Mouse (Mus musculus) heart, embryonic 14.5 days (tissue): ENCODE measurements around the gene Traf3ip2. TPM values are rescaled to one million over a fixed set of nuclear protein-coding genes. Genes with fewer than 3 reads are reported as not detected.

ENCODE experiments used
- ATAC-seq: fragments of 200-750 bp; cut with Nextera tagmentation; 2 replicates; pipeline ENCODE4 v1.8.0; 2017; ENCODE audit warnings: low read depth, moderate TSS enrichment; ENCODE audit not compliant: insufficient number of reproducible peaks, insufficient read depth, low FRiP score
- H3K27ac ChIP-seq, 2 experiments: fragments of 200-500 bp in 1 of 2; fragments of 300-500 bp in 1 of 2; sonication (generic) in 1 of 2; replicated peaks in 1 of 2; 2 replicates each; pipeline ENCODE4 v1.5.1; 2012 to 2014; ENCODE audit warnings: low read depth in 2 of 2, low read length in 2 of 2, control low read depth in 1 of 2, mild to moderate bottlenecking in 1 of 2, mixed read lengths in 1 of 2; ENCODE audit not compliant: control insufficient read depth in 1 of 2, insufficient read depth in 1 of 2
- H3K27me3 ChIP-seq: fragments of 300-500 bp; sonication (generic); 2 replicates; pipeline ENCODE4 v1.6.1; 2014; ENCODE audit warnings: mild to moderate bottlenecking, low read length, control low read depth; ENCODE audit not compliant: control insufficient read depth, insufficient read depth
- H3K36me3 ChIP-seq: fragments of 300-500 bp; sonication (generic); 2 replicates; pipeline ENCODE4 v1.6.1; 2014; ENCODE audit warnings: mild to moderate bottlenecking, control low read depth, low read length, mixed read lengths; ENCODE audit not compliant: control insufficient read depth, insufficient read depth
- H3K4me1 ChIP-seq, 2 experiments: fragments of 200-500 bp in 1 of 2; fragments of 300-500 bp in 1 of 2; sonication (generic) in 1 of 2; 2 replicates each; pipeline ENCODE4 v1.6.1; 2012 to 2014; ENCODE audit warnings: low read length in 2 of 2, control low read depth in 1 of 2, mixed read lengths in 1 of 2; ENCODE audit not compliant: control insufficient read depth in 2 of 2, insufficient read depth in 2 of 2
- H3K4me2 ChIP-seq: fragments of 300-500 bp; sonication (generic); 2 replicates; pipeline ENCODE4 v1.6.1; 2014; ENCODE audit warnings: mild to moderate bottlenecking, low read length
- H3K4me3 ChIP-seq, 2 experiments: fragments of 200-500 bp in 1 of 2; fragments of 300-500 bp in 1 of 2; sonication (generic) in 1 of 2; 2 replicates each; pipeline ENCODE4 v1.5.1; 2012 to 2014; ENCODE audit warnings: low read length in 2 of 2, mild to moderate bottlenecking in 2 of 2, control low read depth in 1 of 2, low read depth in 1 of 2, moderate library complexity in 1 of 2; ENCODE audit not compliant: control insufficient read depth in 1 of 2, insufficient read depth in 1 of 2
- H3K9ac ChIP-seq: fragments of 300-500 bp; sonication (generic); 2 replicates; pipeline ENCODE4 v1.6.1; 2014; ENCODE audit warnings: mild to moderate bottlenecking, low read length
- H3K9me3 ChIP-seq: fragments of 300-500 bp; sonication (generic); 2 replicates; pipeline ENCODE4 v1.6.1; 2016; ENCODE audit warnings: low read length, control low read depth; ENCODE audit not compliant: control insufficient read depth
- WGBS: fragments of 180-500 bp; shearing (Covaris S2); extraction: QIAGEN DNeasy Blood & Tissue Kit; methylation state at CpG from one replicate; pipeline ENCODE4 v1.1.7; 2014; 5-methylcytosine and 5-hydroxymethylcytosine counted together
- polyA plus RNA-seq: library from polyadenylated mRNA; unstranded; fragments of >200 nt; fragmentation: Nextera tagmentation; extraction: Ambion mirVana; gene quantifications from 2 replicates; pipeline ENCODE4 v1.2.1, GENCODE M21; 2014

The Traf3ip2 gene
- polyA plus RNA-seq: 10.2 and 10.8 TPM in 2 replicates

DNA sequence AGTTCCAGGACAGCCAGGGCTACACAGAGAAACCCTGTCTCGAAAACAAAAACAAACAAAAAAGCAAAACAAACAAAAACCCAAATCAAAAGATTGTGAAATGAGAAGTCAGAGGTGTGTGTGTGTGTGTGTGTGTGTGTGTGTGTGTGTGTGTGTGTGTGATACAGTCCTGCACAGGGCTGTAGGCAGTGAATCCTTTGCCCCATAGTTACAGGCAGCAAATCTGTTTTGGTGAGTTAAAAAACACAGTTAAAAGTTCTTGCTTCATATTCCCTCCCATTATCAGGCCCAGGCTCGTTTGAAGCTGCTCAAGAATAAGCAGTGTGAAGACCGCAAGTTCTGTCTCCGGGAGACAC lies at the start of gene Traf3ip2:
Gene Traf3ip2 (plus strand): TSS at position 302 of the 356 bp plus-strand sequence.
- Histone ChIP-seq H3K36me3 (peaks cover under 1% of the 10 kb centered on the region; the same call in 1 of the 2 replicates), H3K4me2 (peak within 1 kb of the TSS; percentile 72), H3K4me3 (peak within 1 kb of the TSS; percentile 49 to 56), H3K9ac (peak within 1 kb of the TSS; percentile 78), H3K27ac (peak within 1 kb of the TSS; percentile 93 to 95), H3K27me3 (no peaks in the 10 kb centered on the region), H3K9me3 (no peaks in the 10 kb centered on the region), H3K4me1 (peaks cover 12 to 31% of the 10 kb centered on the region in 2 experiments)
- 26% methylated on average over 4 of the region's 4 CpGs for WGBS
- ATAC-seq: no peak

DNA sequence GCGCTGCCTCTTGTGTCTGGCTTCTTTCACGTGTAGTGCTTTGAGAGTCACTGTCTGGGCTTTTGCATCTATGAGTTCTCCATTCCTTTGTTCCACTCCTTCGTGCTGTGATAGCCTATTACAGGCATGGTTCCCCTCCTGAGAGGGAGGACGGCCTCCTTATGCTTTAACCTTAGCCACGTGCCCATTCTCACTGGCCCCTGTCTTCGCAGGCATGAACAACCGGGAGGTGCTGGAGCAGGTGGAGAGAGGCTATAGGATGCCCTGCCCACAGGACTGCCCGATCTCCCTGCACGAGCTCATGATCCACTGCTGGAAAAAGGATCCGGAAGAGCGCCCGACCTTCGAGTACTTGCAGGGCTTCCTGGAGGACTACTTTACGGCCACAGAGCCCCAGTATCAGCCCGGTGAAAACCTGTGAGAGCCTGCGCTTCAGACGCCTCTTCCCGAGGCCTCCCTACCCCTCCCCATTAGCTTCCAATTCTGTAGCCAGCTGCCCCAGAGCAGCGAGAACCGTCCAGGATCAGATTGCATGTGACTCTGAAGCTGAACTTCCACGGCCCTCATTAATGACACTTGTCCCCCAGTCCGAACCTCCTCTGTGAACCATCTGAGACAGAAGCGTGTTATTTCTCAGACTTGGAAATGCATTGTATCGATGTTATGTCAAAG lies 49.0 kb upstream of the Traf3ip2 start:
- H3K9me3 ChIP-seq: no peaks in the 10 kb centered on the region
- no peak overlapping the region for H3K4me3 ChIP-seq
- ATAC-seq: no peak
- WGBS: 30% methylated on average over 24 of the region's 24 CpGs
- peaks cover 23 to 25% of the 10 kb centered on the region in 2 experiments for H3K4me1 ChIP-seq
- peak overlapping the region; percentile 52; the same call in 1 of the 2 replicates for H3K9ac ChIP-seq
- H3K4me2 ChIP-seq: peak overlapping the region; percentile 50
- H3K27me3 ChIP-seq: no peaks in the 10 kb centered on the region
- H3K27ac ChIP-seq: 0 out of 4 replicates have a peak overlapping the region, but pooled peaks of 1 of the 2 experiments have one; percentile 19
- H3K36me3 ChIP-seq: peaks cover 10% of the 10 kb centered on the region; the same call in 1 of the 2 replicates

DNA sequence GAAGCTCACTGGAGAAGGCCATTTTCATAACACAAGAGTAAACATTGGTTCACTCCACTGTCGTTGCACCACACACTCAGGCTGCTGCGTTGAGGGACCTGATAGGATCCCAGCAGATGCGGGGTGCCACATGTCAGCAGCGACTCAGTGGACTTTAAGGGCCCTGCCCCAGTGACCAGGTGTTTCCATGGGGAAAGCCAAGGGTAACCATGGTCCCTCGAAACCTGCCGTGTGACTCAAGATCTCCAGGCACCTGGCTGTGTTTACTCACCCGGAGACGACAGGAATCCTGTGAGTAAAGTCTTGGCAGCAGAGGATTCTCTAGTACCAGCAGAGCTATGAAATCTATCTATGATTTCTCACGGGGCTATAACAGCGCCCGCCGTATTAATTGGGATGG lies 45.8 kb upstream of the Traf3ip2 start:
- ATAC-seq: no peak
- Histone ChIP-seq H3K27ac (no peak overlapping the region), H3K4me2 (no peak overlapping the region), H3K27me3 (no peaks in the 10 kb centered on the region), H3K9ac (no peak overlapping the region), H3K9me3 (no peaks in the 10 kb centered on the region), H3K36me3 (peaks cover 10% of the 10 kb centered on the region; the same call in 1 of the 2 replicates), H3K4me1 (peaks cover 24 to 29% of the 10 kb centered on the region in 2 experiments), H3K4me3 (no peak overlapping the region)
- 84% methylated on average over 12 of the region's 12 CpGs for WGBS

DNA sequence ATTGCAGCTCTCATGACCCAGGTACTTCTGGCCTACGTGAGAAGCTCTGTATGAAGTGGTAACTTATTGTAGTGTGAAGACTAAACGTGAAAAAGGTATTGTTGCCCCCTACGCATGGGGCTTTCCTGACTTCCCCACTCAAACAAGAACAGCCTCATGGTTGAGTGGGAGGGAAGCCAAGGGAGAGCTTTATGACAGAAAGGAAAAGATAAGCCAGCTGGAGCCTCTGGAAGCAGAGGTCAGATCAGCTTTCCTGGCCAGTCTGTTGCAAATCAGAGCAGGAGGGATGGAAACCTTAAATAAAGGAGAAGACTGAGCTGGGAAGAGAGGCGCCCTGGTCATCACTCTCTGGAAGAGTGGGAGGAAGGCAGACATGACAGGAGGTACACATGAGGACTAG lies 43.7 kb upstream of the Traf3ip2 start:
- Histone ChIP-seq H3K27ac (peak overlapping the region; percentile 2 to 45; a peak in 1 of 4 replicates), H3K9ac (no peak overlapping the region; the same call in 1 of the 2 replicates), H3K4me3 (no peak overlapping the region), H3K27me3 (no peaks in the 10 kb centered on the region), H3K36me3 (peaks cover 5% of the 10 kb centered on the region; the same call in 1 of the 2 replicates), H3K4me2 (no peak overlapping the region), H3K9me3 (no peaks in the 10 kb centered on the region), H3K4me1 (peaks cover 16 to 23% of the 10 kb centered on the region in 2 experiments)
- 41% methylated on average over 4 of the region's 4 CpGs for WGBS
- peak; percentile 28; the same call in 1 of the 2 replicates for ATAC-seq

DNA sequence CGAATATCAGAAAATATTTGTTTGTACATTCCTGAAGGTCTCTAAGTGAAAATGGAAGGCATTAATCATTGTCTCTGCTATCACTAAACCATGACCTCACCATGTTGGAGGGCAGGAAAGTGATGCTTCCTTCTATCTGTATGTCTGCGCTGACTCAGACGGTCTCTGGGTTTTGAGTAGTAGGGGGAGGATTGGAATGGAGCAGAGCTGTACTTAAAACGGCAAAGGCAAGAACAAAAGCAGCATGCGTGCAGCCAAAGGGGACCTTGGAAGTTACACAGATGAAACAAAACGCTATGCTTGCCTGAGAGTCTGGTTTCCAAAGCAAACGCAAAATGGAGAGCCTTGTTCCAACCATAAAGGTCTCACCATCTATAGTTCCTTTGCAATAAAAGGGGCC lies 41.7 kb upstream of the Traf3ip2 start:
- peaks cover 16 to 22% of the 10 kb centered on the region in 2 experiments for H3K4me1 ChIP-seq
- H3K36me3 ChIP-seq: no peaks in the 10 kb centered on the region
- peak overlapping the region in 1 of 2 experiments; percentile 55; a peak in 3 of 4 replicates for H3K27ac ChIP-seq
- no peaks in the 10 kb centered on the region for H3K27me3 ChIP-seq
- H3K9ac ChIP-seq: no peak overlapping the region
- H3K4me2 ChIP-seq: no peak overlapping the region
- 24% methylated on average over 7 of the region's 7 CpGs for WGBS
- no peaks in the 10 kb centered on the region for H3K9me3 ChIP-seq
- no peak overlapping the region for H3K4me3 ChIP-seq
- ATAC-seq: no peak

DNA sequence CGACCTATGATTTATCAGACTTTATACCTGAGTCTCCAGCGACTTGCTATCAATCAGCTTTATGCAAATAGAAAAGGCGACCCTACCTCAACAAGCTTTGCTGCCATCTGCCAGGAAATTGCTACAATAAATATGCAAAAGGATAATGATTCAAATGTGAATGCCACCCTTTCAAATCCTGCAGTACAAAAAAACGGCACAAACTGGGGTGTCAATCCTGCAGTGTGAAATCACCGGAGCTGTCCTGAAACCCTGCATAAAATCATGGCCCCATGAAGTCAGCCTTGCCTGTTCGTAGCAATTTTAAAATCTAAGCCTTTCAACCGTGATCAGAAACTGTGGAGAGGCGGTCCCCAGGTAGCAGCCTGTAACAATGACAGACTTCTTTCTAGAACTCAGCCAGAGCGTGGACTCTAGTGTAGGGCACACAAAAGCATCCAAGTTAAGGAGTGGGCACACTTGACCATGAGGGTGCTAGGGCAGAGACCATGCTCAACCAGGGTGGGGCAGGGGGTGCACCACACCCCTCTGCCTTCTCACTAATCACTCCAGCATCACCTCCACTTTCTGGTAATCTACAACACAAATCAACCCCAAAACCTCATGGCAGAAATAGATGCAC lies 40.6 kb upstream of the Traf3ip2 start:
- Histone ChIP-seq H3K9ac (no peak overlapping the region), H3K27me3 (no peaks in the 10 kb centered on the region), H3K4me1 (peaks cover 16 to 22% of the 10 kb centered on the region in 2 experiments), H3K4me3 (no peak overlapping the region), H3K4me2 (no peak overlapping the region), H3K9me3 (no peaks in the 10 kb centered on the region), H3K27ac (no peak overlapping the region; a peak in 1 of 4 replicates), H3K36me3 (no peaks in the 10 kb centered on the region)
- 75% methylated on average over 9 of the region's 9 CpGs for WGBS
- no peak for ATAC-seq

DNA sequence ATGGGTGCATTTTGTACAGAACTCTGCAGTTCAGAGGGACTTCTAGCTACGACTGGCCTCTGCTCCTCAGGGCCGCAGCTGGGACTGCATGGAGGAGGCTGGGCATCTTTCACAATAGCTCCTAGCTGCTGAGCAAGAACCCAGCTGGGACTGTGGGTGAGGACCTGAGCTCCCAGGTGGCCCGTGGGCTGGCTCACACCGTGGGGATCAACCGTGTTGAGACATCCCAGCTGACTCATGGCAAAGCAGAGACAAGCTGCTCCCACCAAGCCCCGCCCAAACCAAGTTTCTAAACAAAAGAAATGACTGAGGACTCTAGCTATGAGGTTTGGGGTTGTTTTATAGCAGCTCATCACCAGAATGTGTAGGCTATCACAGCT lies 40.1 kb upstream of the Traf3ip2 start:
- H3K27me3 ChIP-seq: no peaks in the 10 kb centered on the region
- no peaks in the 10 kb centered on the region for H3K9me3 ChIP-seq
- ATAC-seq: no peak
- no peak overlapping the region for H3K9ac ChIP-seq
- peaks cover 16 to 22% of the 10 kb centered on the region in 2 experiments for H3K4me1 ChIP-seq
- no peak overlapping the region for H3K4me2 ChIP-seq
- no peaks in the 10 kb centered on the region for H3K36me3 ChIP-seq
- WGBS: 53% methylated on average over 6 of the region's 6 CpGs
- H3K4me3 ChIP-seq: no peak overlapping the region
- H3K27ac ChIP-seq: no peak overlapping the region
